Mouse (Mus musculus) thymus, adult 18-20 months (tissue): Measurements from ENCODE around the gene Fhl2.
A peak's percentile ranks its signal among the peaks of the same experiment; 100 is the strongest.
"Not testable (repeated sequence)": the region's sequence is repeated elsewhere in the genome, so short reads cannot be mapped to it uniquely, and the experiment has no call there.

Experiments
- DNase-seq, 2 experiments: peaks; one replicate each; pipeline ENCODE4 v3.0.0; 2022; ENCODE audit warnings: mixed read lengths in 2 of 2

Gene Fhl2

GRCm38 (mm10) chr1:43191078-43191477, 5.7 kb downstream of the Fhl2 start:
- no peak for DNase-seq

GRCm38 (mm10) chr1:43188893-43189292, 7.9 kb downstream of the Fhl2 start:
- not testable (repeated sequence) for DNase-seq

DNA sequence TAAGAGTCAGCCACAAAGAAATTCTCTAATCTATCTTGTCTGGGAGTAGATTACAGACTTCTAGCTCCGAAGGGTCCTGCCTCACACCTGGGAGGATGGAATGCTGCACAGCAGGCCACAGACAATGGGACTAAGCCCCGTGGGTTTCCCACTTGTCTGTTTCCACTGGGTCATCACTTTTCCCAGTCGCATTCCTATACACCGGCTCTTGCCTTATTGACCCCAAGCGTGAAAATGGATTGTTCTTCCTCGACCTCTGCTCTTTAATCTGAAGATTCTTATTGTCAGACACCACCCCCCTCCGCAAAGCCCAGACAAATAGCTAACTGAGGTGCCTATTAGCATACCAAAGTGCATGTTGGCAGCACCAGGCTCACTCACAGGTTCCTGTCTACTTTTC, 10.4 kb downstream of the Fhl2 start:
- DNase-seq = no peak

DNA sequence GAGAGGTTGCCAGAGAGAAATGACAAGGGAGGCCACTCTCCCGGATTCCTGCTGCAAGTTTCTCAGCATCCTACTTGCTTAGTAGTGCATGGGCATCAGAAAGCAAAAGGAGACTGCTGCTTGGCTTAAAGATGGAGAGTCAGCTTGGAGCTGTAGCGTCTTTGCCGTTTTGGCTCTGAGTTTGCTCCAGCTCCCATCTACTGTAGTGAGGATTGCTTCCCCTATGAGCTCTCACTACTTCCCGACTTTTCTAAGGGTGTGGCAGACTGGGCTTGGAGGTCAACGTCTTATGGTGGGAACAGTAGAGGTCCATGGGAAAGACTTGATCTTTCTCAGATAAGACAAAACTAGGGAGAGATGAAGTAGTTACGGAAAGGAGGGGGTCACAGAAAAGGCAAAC, 15.9 kb downstream of the Fhl2 start:
- DNase-seq = no peak

DNA sequence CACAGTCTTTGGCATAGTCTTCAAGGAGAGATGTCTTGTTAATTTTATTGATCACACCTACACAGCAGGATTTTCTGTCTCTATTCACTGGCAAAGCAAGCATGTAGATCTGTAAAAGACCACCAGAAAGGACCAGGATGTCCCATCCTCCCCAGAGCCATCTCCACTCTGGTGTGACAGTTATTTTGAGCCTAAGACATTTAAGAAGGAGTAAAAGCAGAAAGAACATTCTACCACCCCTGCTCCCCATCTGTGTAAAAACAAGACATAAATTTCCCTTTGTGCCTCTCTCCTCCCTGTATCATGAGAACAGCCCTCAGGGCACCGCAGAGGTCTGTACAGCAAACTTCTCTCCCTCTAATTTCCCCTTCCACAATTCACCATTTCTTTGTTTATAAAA, 18.0 kb downstream of the Fhl2 start:
- DNase-seq = no peak

GRCm38 (mm10) chr1:43178378-43178777, 18.4 kb downstream of the Fhl2 start:
- no peak for DNase-seq

DNA sequence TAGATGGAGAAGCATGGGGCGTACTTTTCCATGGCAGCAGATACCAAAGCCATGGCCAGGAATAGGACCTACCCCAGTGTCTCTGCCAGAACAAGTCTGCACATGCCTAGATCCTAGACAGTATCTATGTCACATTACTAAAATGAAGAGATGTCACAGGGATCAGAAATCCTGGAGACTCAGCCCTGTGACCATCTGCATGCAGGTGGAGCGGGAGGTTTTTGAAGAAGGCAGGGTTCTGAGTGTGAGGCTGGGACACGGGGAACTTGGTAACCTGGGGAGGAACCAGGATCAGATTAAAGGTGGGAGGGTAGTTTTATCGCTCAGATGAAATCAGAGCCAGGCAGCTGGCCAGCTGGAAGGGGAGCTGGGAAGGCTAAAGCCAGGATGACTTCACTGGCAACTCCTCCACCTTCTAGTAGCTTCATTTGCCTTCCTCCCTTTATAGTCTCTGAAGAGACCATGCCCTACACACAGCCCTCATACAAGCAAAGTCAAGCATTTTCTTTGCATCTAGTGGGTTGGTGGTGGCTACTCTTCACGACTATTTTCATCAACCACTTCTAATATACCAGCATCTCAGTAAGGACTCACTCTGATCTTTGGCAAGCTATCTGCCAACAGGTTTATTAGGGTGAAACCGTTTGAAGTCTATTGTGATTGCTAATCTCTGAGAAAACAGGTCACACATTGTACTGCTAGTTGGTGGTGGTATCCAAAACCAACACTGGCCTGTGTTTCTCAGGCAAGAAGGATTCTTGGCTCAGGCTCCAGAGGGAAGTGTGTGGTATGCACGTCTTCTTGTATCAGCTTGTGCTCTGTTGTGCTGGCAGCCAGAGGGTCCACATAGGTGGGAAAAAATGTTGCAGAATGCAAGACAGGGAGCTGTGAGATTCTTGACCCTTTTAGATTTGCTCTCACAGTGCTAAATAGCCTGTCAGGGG, 23.2 kb downstream of the Fhl2 start:
- no peak for DNase-seq

DNA sequence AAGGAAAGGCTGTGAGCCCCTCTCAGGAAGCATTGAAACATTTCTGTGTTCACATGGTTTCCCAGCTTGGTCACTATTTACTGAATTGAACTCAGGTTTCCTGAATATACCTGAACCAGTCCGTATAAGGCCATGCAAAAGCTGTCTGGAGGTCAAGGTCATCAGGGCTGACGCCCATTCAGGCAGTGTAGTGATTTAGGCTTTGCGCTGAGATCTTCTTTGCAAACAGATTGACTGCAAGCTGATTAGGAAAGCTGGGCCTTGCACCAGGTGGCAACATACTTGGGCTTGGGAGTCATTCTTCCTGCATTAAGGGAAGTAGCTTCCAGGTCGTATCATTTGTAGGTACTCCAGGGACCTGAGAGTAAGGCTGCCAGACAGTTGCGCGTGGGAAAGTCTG, 25.0 kb downstream of the Fhl2 start:
- no peak for DNase-seq

DNA sequence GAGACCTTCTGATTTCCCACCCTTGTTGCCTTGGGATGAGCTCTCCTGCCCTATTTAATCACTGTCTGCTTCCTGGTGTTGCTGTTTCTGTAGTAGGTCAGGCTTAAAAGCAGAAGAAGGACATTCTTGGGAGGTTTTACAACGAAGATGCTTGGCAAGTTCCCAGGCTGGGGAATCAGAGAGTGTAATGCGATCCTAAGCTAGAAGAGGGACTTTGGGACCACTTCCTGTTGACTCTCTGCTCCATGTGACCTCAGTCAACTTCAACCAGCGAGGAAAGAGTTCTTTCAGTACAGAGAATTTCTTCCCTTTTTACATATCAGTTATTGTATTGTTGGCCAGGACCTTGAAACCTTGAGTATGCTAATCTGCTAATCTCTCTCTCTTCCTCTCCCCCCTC, 25.7 kb downstream of the Fhl2 start:
- DNase-seq = no peak

DNA sequence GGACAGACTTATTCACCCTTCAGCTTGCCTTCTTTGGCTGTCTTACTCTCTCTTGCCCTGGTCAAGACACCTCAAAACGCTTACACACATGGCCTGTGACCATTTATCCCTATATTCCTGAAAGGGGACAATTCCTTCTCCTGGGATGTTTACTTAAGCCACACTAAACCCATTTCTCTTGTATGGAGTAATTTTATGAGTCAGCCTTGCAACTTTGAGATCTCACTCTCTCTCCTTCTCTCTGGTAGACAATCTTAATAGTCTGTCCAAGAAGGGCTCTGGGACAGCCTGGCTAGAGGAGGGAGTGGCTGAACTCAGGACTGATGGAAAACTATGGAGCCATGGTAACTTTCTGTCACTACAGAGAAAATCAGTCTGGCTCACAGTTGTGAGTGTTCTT, 27.1 kb downstream of the Fhl2 start:
- DNase-seq = no peak

GRCm38 (mm10) chr1:43169227-43169626, 27.6 kb downstream of the Fhl2 start:
- DNase-seq = no peak

GRCm38 (mm10) chr1:43168618-43169017, 28.2 kb downstream of the Fhl2 start:
- DNase-seq = no peak

DNA sequence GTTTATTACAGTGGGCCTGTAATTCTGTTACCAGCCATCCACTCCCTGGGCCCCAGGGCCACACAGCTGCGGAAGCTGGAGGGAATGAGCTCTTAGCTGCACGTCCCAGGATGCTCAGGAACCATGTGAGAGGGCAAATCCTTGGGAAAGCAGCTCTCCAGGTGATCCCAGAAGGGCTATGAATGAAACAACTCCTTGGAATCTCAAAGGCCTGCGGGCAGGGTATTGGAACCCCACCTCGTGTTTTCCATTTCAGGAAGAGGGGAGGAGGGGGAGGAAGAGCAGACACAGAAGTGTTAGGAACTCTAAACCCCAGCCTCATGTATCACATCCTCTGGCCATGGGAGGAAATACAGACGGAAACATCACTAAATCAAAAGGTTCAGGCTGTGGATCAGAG, 28.8 kb downstream of the Fhl2 start:
- no peak for DNase-seq

GRCm38 (mm10) chr1:43164582-43164981, 32.2 kb downstream of the Fhl2 start:
- DNase-seq = no peak

DNA sequence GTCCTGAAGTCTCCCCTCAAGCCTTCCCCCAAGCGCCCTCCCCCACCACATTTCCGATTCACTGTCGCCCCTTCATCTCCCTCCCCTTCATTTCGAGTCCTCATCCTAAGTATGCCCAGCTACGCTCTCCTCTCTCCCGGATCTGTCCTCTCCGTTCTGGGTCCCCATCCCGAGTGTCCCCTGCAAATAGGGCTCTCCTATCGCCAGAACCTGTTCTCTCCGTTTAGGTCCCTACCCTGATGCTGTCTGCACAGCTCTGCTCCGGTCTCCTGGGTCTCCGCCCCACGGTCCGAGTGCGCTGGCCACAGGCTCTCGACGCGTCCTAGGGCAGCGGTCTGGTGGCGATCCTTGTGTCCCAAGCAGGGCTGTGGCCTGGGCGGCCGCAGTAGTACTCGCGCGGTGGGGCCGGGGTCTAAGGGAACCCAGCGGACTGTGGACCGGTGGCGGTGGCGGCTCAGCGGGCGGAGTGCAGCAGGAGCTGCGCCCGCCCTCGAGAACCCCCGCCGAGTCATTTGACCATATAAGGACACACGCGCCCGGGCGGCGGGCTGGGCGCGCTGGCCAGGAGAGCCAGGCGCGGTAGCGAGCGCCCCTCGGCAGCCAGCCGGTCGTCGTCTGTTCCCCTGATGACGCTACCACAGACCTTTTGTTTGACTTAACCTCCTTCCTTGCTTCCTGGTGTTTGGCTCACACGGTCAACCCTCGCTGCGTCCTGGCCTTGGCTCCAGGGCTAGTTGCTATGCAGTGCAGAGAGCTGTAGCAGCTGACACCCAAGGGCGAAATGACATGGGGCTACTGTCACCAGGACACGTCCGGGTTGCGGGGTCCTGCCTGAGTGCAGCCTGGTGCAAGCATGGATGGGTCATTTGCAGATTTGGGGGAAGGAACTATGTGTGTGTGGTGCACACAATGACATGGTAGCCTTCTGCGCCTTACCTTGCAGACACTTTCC, 33.0 kb downstream of the Fhl2 start:
- DNase-seq = peak; percentile 33 to 46

DNA sequence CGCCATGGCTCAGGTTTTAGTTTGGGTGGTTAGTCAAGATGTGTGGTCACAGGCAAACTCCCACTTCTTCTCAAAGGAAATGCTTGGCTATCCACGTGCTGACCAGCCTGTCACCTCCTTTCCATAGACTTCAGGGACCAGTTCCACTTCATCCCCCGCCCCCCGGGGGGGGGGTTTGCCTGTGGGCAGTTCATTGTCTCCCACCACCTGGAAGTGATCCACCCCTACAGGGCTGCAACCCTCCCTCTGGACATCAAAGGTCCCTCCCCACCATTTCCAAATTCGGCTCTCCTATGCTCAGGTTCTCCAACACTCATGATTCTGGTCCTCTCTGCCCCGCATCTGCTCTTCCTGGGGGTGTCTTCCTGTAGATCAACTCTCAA, 33.7 kb downstream of the Fhl2 start:
- DNase-seq = no peak

GRCm38 (mm10) chr1:43162394-43162793, 34.4 kb downstream of the Fhl2 start:
- DNase-seq = no peak

- DNase-seq = no peak
These were observed 37.4 kb downstream of the Fhl2 start for GRCm38 (mm10) chr1:43159429-43159828.

- no peak for DNase-seq
These were observed 38.9 kb downstream of the Fhl2 start for GRCm38 (mm10) chr1:43157907-43158306.

- DNase-seq = no peak
These were observed 42.3 kb downstream of the Fhl2 start for GRCm38 (mm10) chr1:43154491-43154890.

DNA sequence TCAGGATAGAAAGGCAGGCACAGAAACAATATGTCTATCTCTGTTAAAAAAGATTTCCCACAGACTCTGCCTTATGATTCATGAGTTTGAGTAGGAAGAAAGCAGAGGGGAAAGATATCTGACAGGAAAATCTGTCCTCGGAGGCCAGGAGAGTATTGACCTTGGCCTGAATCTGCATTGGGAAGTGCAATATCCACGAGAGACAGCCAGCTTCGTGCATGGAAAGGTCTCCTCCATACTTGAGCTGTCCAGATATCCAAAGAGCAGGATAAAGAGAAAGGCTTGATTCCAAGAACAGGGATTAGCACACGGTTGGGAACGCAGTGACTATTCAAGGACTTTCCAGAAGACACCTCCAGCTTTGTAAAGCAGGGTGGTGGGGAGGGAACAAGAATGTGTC, 43.2 kb downstream of the Fhl2 start:
- DNase-seq = no peak

GRCm38 (mm10) chr1:43152626-43153025, 44.2 kb downstream of the Fhl2 start:
- no peak for DNase-seq

DNA sequence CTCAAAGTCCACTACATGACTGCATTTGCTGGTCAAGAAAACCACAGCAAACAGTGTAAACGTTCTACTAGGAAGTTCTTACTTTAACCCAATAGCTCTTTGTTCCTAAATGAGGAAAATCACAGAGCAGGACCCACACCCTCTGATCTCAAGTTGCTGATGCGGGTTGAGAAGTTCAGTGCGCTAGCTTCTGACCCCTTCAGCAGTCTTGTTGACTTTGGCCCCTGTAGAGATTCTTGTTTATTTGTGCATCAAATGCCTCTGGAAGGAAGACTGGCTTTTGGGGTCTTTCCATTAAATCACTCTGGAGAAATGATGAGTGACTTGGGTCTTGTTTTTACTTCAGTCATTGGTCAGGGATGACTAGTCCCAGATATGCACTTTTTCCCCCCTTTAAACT, 46.6 kb downstream of the Fhl2 start:
- no peak for DNase-seq

DNA sequence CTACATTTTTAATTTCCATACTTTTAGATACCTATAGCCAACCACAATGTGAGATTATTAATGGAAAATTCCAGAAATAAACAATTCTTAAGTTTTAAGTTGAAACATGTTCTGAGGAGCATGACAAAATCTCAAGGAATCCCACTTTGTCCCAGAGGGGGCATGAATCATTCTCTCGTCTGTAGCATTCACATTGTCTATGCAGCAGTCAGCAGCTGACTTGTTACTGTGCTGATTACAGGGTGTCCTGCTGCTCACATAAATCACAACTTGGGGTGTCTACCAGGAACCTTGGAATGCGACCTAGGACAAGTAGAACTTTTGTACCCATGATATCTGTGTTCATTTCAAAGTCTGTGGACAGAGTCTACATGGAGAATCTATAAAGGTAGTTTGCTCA, 49.3 kb downstream of the Fhl2 start:
- DNase-seq = no peak
